Mouse (Mus musculus) spleen, postnatal 14 days (tissue): Measurements from ENCODE around the gene Atpaf1.

Experiments
- DNase-seq, 2 experiments: peaks; one replicate each; pipeline ENCODE4 v3.0.0; 2021 to 2022; ENCODE audit warnings: low spot score in 2 of 2

Gene Atpaf1

GRCm38 (mm10) chr4:115799981-115800380 lies 15.4 kb downstream of the Atpaf1 start:
- DNase-seq, result no peak

DNA sequence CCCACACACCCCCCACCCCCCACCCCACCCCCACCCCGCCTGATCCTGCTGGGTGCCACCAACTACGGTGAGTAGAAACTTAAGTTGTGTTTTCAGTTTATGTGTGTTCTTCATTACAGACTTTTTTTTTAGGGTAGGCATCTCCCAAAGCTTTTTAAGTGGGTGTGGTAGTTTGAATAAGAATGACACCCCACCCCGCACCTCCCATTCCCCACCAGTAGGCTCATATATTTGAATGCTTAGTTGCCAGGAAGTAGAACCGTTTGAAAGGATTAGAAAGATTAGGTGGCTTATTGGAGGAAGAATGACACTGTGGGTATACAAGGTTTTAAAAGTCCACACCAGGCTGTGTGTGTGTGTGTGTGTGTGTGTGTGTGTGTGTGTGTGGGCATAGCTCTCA lies 27.7 kb downstream of the Atpaf1 start:
- no peak for DNase-seq

GRCm38 (mm10) chr4:115815606-115816005 lies 31.0 kb downstream of the Atpaf1 start:
- no peak for DNase-seq

DNA sequence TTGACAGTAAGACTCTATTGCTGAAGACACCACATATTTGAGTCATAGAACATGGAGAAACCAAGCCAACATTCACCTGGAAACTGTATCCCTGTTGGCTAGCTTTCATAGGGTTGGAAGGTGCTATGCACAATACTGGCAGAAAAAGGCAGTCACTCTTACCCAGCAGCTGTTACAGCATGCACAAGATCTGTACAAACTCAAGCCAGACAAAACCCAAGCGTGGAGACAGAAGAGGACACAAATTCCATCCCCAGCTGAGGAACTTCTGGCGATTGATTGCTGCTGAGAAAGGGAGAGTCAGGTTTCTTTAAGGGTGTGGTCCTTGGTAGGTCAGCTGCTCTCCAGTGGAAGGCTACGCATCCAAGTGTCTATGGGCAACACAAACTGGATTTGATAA lies 35.6 kb downstream of the Atpaf1 start:
- DNase-seq, result no peak

GRCm38 (mm10) chr4:115820944-115821343 lies 36.3 kb downstream of the Atpaf1 start:
- no peak for DNase-seq

DNA sequence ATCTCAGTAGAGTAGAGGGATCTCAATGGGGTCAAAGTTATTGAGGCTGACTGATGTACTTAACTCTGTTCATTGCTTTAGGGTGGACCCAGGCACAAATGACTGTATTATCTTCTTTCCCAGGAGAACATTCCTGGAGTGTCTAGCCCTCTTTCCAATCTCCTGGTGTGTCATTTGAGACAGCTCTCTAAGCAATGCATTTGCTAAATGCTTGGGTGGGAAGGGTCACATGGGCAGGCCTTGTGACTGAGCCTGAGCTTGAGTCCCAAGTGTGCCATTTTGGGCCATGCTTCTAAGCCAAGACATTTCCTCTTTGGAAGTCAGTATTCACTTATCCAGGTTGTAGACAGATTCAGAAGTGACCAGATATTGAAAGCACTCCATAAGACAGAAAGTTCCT lies 36.8 kb downstream of the Atpaf1 start:
- no peak for DNase-seq

DNA sequence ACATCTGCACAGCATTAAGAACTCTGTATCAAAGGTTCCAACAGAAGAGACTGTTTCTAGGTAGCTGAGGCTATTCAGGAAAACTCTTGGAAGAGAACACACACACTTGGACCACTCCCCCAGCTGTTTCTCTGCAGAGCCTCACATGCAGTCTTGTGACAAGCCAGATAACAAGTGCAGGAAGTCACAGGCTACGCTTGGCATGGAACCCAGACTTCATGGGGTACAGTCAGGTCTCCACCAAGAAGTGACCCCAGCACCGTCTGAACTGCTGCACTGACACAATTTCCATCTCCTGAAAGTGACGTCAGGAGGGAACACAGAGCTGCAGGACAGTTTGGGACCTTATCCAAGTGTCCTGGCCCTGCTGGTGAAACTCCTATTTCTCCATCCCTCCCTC lies 37.3 kb downstream of the Atpaf1 start:
- DNase-seq, result no peak

- no peak for DNase-seq
Observed at GRCm38 (mm10) chr4:115824178-115824577, 39.6 kb downstream of the Atpaf1 start.

DNA sequence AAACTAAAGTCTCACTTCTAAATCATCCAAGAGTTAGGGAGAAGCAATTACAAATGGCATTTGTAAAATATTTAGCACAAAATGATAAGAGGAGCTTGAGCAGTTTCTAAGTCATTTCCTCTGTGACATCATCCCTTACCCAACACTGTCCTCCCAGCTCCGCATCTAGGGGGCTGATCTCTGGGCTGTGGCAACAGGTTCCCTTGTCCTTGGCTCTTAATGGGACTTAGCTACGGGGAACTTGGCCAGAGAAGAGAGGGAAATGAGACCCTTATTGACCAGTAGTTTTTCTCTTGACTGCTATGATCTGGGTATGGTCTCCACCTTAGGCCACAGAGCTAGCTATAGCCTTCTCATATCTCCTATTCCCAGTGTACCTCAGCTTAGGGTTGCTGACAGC lies 40.7 kb downstream of the Atpaf1 start:
- no peak for DNase-seq

DNA sequence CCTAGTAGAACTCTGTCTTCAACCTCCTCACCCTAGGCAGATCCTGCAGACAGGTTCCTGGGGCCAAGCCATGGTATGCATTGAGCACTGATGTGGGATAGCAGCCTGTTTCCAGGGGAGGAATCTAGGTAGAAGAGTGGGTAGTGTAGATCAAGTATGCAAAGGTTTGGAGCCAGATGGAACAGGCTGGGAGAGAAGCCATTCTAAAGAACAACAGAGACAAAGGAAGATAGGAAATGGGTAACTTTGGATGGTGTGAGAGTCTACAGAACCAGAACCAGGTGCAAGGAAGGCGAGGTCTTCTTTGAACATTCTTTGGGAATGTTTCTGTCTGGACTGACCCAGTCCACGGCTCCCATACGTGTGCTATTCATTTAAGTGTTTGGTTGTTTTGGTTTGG lies 42.5 kb downstream of the Atpaf1 start:
- DNase-seq, result no peak

GRCm38 (mm10) chr4:115827535-115827887 lies 42.9 kb downstream of the Atpaf1 start:
- DNase-seq, result no peak

DNA sequence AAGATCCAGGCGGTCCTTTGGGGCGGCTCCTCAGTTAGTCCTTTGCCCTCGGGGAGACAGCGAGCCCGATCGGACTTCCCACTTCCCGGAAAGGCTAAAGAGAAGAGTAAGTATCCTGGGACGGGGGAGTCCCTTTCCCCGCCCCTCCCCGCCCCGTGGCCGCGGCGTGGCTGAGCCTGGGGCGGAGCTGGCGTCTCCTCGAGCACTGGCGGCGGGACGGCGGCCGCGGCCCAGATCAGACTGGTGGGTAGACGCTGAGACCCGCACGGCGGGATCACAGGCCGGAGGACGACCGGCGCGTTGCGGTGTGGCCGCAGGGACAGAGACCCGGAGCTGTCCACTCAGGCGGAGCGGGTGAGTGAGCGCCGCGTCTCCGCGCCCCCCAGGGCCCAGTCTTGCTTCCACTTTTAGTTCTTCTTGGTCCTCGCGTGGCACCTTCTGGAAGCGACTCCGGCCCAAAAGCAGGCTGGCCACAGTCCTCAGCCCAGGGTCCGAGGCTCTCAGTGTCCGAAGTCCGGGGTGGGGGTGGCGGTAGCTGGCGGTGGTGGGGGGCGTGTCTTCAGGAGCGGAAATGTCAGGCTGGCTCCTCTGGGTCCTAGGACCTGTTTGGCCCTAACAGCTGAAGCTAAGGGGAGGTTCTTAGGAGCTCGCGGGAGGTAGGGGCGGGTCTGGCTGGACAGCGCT lies 43.4 kb downstream of the Atpaf1 start, which contains the start of gene Mob3c:
Gene Mob3c, plus strand, starts transcription at position 205 of the 684 bp plus-strand sequence.
- DNase-seq, result peak; percentile 50 to 60

DNA sequence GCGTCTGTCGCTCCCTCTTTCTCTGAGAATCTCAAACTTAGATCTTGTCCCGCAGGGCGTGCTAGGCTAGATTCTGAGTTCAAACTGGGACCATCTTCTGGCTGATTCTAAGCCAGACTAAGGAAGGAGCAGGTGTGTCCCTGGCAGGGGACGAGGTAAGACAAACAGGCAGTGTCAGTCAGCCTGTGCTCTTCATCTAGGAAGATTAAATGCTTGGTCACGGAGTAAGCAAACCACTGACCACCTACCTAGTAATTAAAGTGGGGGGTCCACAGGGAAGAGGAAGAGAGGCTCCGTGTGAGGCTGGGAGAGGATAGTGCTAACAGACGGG lies 43.9 kb downstream of the Atpaf1 start:
- DNase-seq, result no peak

- DNase-seq, result no peak
Observed at GRCm38 (mm10) chr4:115830491-115830890, 45.9 kb downstream of the Atpaf1 start.

- no peak for DNase-seq
Observed at GRCm38 (mm10) chr4:115831221-115831620, 46.6 kb downstream of the Atpaf1 start.

DNA sequence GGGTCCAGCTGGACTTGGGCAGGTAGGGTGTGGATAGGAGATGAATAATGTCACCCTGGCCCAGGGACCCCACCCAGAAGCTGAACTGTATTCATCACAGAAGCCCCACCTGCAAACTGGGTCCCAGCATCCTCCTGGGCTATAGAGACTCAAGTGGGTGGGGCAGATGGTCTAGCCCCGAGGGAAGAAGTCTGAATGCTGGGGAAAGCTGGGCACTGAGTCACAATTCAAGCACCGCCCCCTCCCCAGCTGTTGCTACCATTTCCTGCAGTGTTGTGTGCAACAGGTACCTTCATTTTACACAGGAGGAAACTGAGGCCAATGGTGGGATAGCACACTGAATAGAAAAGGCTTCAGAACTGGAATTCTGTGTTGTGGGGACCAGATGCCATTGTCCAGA lies 47.4 kb downstream of the Atpaf1 start:
- no peak for DNase-seq

- DNase-seq, result no peak
Observed at GRCm38 (mm10) chr4:115835576-115835975, 51.0 kb downstream of the Atpaf1 start.

GRCm38 (mm10) chr4:115838196-115838595 lies 53.6 kb downstream of the Atpaf1 start:
- no peak for DNase-seq

GRCm38 (mm10) chr4:115838696-115839641 lies 54.4 kb downstream of the Atpaf1 start, which contains the start of gene Mknk1:
Gene Mknk1, plus strand, starts transcription at chr4:115839198.
- peak; percentile 87 to 92 for DNase-seq

DNA sequence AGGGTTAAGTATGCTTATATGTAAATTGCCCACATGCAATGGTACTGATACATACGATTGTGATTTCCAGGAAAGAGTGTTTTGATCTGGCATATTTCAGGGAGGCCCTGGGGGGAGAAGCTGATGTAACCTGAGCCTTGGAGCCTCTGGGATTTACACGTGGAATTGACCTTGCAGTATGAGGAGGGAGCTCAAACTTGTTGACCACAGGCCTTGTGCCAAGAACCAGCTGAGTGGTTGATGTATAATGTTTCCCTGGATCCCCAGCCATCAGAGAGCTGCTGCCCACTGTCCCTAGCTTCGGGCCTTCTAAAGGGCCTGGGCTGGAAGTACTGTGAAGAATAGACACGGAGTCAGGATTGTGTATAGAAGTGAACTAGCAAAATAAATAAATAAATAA lies 55.3 kb downstream of the Atpaf1 start:
- no peak for DNase-seq

DNA sequence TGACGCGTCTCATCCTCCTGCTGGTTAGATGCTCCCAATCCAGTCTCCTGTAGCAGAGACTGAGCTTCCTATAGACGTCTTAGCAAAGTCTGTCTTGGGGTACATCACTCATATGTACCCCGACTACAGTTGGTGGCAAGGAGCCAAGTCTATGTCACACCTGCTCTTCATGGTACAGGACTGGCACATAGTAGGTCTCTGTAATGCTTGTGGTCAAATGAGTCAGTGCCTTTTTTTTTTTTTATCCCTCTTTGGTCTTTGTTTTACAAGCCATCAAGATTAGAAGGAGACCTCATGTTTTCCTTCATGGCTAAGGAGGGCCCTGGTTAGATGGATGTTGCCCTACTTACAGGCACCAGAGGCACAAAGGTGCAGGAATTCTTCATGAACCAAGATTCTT lies 56.2 kb downstream of the Atpaf1 start:
- no peak for DNase-seq

DNA sequence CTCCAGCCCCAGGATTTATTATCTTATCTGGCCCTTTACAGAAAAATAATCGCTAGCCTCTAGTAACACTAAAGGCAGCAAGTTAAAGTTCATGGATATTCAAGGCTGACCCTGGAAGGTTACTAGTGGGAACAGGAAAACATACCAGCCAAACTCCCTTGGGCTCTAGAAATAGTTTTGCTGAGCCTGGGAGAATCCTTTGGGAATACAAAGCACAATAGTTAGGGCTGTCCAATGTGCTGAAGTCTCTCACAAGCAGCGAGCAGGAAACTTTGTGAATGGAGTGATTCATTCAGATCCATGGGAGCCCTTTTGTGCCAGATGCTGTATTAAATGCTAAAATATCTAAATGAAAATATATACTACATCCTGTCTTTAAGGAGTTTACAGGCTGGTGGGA lies 62.0 kb downstream of the Atpaf1 start:
- no peak for DNase-seq

- no peak for DNase-seq
Observed at GRCm38 (mm10) chr4:115847377-115847776, 62.8 kb downstream of the Atpaf1 start.
